Mouse (Mus musculus): ENCODE data around the gene Ska2.

Ska2 gene

DNA sequence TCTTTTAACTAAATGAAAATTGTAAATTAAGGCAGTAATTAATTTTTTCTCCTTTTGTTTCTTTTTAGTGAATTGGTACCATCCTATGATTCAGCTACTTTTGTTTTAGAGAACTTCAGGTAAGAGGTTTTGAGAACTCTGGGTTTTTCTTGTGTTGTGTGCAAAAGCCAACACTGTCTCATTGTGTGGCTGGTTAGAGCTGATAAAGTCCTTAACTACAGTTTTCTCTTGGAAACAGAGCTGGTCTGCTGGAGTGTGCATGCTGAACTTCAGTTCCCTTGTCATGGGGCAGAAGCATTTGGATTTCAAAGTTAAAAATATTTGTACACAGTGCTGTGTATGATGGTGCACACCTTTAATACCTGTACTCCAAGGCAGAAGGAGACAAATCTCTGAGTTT lies 54.7 kb downstream of the Ska2 start:
- no peak for DNase-seq (ENCODE audit: low read depth in 1 of 2, low spot score in 2 of 2)

DNA sequence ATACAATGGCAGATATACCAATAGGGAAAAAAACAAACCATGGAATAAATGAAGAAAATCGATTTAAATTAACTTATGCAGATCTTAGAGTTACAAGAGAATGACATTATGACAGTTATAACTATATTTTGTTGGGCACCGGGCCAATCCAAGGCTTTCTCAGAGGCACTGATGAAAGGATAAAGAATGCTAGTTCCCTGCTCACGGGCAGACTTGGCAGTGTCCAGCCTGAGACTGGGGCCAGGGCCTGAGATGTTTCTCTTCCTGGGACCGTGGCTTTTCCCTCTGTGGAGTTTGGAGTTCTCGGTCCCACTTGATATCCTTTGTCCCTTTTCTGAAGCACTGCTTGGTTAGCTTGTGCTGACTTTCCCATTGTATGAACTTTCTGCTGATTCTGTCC lies 64.6 kb downstream of the Ska2 start:
- no peak for DNase-seq (ENCODE audit: low read depth in 1 of 2, low spot score in 2 of 2)
